Mouse (Mus musculus): ENCODE results near the gene Rtn4rl2. TPM values are rescaled to one million over a fixed set of nuclear protein-coding genes. Genes with fewer than 3 reads are reported as not detected.
"Not testable (repeated sequence)": the region's sequence is repeated elsewhere in the genome, so short reads cannot be mapped to it uniquely, and the experiment has no call there.

The Rtn4rl2 gene
- polyA plus RNA-seq (2015; fragmentation: Nextera tagmentation; extraction: Ambion mirVana) = 0.85 and 0.91 TPM in 2 replicates

DNA sequence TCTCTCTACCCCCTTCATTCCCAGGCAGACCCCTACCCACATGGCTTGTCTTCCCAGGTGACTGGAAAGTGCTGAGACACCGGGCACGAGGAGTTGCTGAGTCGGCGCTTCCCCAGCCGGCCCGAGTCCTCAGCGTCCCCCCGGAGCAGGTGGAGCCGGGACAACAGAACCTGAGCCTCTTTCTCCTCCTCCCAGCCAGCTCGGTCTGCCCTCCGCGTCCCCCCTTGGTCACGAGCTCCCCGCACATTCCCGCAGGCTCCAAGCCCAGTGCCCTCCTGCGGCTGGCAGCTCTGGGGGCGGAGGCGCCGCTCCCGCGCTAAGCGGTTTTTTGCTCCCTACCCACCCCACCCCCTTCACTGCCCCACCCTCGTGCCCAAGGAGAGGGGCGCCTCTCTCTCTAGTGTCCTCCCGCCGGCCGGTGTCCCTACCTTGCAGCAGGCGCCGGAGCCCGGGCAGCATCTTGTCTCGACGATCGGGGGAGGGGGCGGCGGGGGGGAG is at the start of gene Rtn4rl2:
Gene Rtn4rl2, minus strand, starts transcription at position 477 of the 498 bp plus-strand sequence.
- Histone ChIP-seq H3K4me2 (peak within 1 kb of the TSS; percentile 84), H3K27me3 (replicated peaks) (peaks cover 73% of the 10 kb centered on the region), H3K4me3 (replicated peaks) (peak within 1 kb of the TSS; percentile 49), H3K36me3 (no peaks in the 10 kb centered on the region), H3K4me1 (peaks cover 28% of the 10 kb centered on the region), H3K9me3 (no peaks in the 10 kb centered on the region), H3K9ac (no peak within 1 kb of the TSS), H3K27ac (no peak within 1 kb of the TSS)
- no peak for ATAC-seq (ENCODE audit: insufficient read depth, low FRiP score, low read depth)
- under 1% methylated on average over 34 of the region's 35 CpGs for WGBS

DNA sequence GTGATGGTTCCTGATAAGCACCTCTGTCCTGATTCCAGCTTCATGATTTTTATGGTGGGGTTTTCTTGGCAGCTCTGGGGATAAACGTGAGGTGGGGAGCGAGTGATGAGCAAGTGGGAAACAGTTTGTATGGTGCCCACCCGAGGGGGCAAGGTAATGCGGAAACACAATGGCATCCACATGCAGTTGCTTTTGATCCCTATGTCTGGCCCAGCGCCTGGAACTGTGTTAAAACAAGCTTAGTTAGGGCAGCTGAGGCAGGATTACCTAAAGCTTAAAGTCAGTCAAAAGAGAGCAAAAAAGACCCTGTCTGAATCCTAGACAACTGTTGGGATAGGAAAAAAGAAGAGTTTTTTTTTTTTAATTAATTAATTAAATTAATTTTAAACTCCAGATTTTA is 48.6 kb upstream of the Rtn4rl2 start:
- 87% methylated on average over 5 of the region's 5 CpGs for WGBS
- H3K27ac ChIP-seq = no peak overlapping the region
- no peak overlapping the region for H3K4me3 ChIP-seq (replicated peaks)
- no peak overlapping the region for H3K4me2 ChIP-seq
- H3K27me3 ChIP-seq (replicated peaks) = no peaks in the 10 kb centered on the region
- H3K9ac ChIP-seq = no peak overlapping the region
- peaks cover 9% of the 10 kb centered on the region; the same call in 1 of the 2 replicates for H3K4me1 ChIP-seq
- ATAC-seq (ENCODE audit: insufficient read depth, low FRiP score, low read depth) = no peak
- H3K9me3 ChIP-seq = no peaks in the 10 kb centered on the region
- no peaks in the 10 kb centered on the region for H3K36me3 ChIP-seq

DNA sequence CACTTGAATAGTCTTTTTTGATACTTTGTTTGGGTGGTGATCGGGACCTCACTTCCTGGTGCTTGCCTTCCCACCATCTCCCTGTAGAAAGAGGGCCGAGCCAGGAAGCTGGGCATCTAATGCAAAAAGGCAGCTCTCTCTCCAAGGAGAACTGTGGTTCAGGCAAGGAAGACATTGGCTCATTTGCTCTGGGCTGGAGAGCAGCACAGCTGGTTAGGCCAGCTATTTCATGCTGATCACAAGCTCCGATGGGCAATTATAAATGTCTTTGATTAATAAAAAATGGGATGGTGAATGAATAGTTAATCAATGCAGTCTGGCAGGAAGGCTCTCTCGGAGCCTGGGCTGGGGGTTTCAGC is 48.1 kb upstream of the Rtn4rl2 start:
- Histone ChIP-seq H3K4me2 (no peak overlapping the region), H3K9me3 (no peaks in the 10 kb centered on the region), H3K9ac (no peak overlapping the region), H3K36me3 (no peaks in the 10 kb centered on the region), H3K4me3 (replicated peaks) (no peak overlapping the region), H3K4me1 (peaks cover 9% of the 10 kb centered on the region; the same call in 1 of the 2 replicates), H3K27ac (no peak overlapping the region), H3K27me3 (replicated peaks) (no peaks in the 10 kb centered on the region)
- WGBS = 64% methylated on average over 4 of the region's 4 CpGs
- no peak for ATAC-seq (ENCODE audit: insufficient read depth, low FRiP score, low read depth)

- H3K9me3 ChIP-seq = no peaks in the 10 kb centered on the region
- no peak overlapping the region for H3K4me3 ChIP-seq (replicated peaks)
- no peak for ATAC-seq (ENCODE audit: insufficient read depth, low FRiP score, low read depth)
- WGBS = 74% methylated on average over 8 of the region's 8 CpGs
- peaks cover 9% of the 10 kb centered on the region; the same call in 1 of the 2 replicates for H3K4me1 ChIP-seq
- H3K27ac ChIP-seq = no peak overlapping the region
- no peaks in the 10 kb centered on the region for H3K27me3 ChIP-seq (replicated peaks)
- H3K9ac ChIP-seq = no peak overlapping the region
- no peaks in the 10 kb centered on the region for H3K36me3 ChIP-seq
- no peak overlapping the region for H3K4me2 ChIP-seq
Observed at GRCm38 (mm10) chr2:84933992-84934648, 47.6 kb upstream of the Rtn4rl2 start.

DNA sequence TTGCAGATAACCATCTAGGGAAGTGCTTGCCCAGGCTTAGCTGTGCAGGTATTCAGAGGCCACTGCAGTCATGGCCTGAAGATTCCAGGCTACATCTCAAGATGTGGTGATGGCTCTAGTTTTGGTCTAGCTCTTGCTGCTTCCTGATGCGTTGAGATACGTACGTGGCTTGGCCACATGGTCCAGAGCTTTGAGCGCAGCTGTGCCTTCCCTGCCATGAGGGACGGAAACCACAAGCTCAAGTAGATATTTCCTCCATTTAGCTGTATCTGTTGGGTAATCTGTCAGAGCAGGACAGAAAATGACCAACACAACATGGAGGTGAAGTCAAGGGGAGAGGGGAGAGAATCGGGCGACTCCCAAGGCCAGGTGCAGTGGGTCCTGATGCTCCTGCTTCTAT is 43.7 kb upstream of the Rtn4rl2 start:
- no peak overlapping the region for H3K4me3 ChIP-seq (replicated peaks)
- 88% methylated on average over 7 of the region's 7 CpGs for WGBS
- no peak overlapping the region for H3K4me2 ChIP-seq
- no peak for ATAC-seq (ENCODE audit: insufficient read depth, low FRiP score, low read depth)
- H3K9ac ChIP-seq = no peak overlapping the region
- H3K9me3 ChIP-seq = no peaks in the 10 kb centered on the region
- H3K27me3 ChIP-seq (replicated peaks) = no peaks in the 10 kb centered on the region
- H3K4me1 ChIP-seq = no peaks in the 10 kb centered on the region
- H3K36me3 ChIP-seq = no peaks in the 10 kb centered on the region
- no peak overlapping the region for H3K27ac ChIP-seq

DNA sequence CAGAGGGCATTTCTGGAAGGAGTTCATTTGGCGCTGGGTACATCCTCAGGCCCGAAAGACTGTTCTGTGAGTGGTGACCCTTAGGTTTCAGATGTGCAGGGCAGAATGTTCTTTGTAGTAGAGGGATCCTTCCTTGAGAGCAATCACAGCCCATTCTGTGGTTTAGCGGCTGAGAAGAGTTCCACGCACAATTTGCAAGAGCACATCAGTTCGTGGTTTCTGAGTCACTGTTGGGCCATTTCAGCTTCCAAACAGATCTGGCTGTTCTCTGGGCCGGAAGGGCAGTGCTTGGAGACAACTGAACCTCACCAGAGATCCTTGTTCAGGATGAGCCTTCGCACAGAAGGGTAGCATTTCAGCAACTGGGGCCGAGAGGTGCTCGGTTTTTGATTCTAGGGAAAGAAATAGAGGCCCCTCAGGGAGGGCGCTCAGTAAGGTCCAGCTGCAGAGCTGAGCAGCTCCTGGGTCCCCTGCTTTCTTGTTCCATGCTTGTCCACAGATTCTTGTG is 33.1 kb upstream of the Rtn4rl2 start:
- no peaks in the 10 kb centered on the region for H3K27me3 ChIP-seq (replicated peaks)
- H3K27ac ChIP-seq = no peak overlapping the region
- H3K4me3 ChIP-seq (replicated peaks) = no peak overlapping the region
- H3K4me2 ChIP-seq = no peak overlapping the region
- WGBS = 83% methylated on average over 10 of the region's 10 CpGs
- peaks cover 6% of the 10 kb centered on the region for H3K4me1 ChIP-seq
- H3K36me3 ChIP-seq = no peaks in the 10 kb centered on the region
- H3K9me3 ChIP-seq = no peaks in the 10 kb centered on the region
- no peak for ATAC-seq (ENCODE audit: insufficient read depth, low FRiP score, low read depth)
- no peak overlapping the region for H3K9ac ChIP-seq

DNA sequence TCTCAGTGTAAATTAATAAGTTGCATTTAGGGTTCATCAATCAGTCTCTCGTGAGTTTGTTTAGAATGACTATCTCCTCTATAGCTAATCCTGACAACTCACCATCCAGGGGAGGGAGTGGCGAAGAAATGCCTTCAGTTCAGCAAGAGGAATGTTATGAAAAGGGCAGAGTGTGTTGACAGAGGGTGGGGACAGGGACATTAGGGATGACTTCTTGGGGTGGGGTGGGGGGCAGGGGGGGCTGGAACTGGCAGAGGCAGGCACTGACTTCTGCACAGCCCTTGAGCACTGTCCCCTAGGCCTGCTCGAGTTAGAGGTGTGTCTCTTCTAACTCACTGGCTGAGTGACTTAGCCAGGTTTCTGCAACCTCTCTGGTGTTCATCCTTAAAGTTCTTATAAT is 31.7 kb upstream of the Rtn4rl2 start:
- ATAC-seq (ENCODE audit: insufficient read depth, low FRiP score, low read depth) = no peak
- H3K36me3 ChIP-seq = no peaks in the 10 kb centered on the region
- H3K4me1 ChIP-seq = peaks cover 6% of the 10 kb centered on the region
- 34% methylated on average over 3 of the region's 3 CpGs for WGBS
- H3K4me2 ChIP-seq = no peak overlapping the region
- no peaks in the 10 kb centered on the region for H3K9me3 ChIP-seq
- no peak overlapping the region for H3K9ac ChIP-seq
- no peak overlapping the region for H3K27ac ChIP-seq
- no peak overlapping the region for H3K4me3 ChIP-seq (replicated peaks)
- no peaks in the 10 kb centered on the region for H3K27me3 ChIP-seq (replicated peaks)

GRCm38 (mm10) chr2:84916548-84917320 is 30.2 kb upstream of the Rtn4rl2 start:
- Histone ChIP-seq H3K27me3 (replicated peaks) (no peaks in the 10 kb centered on the region), H3K36me3 (no peaks in the 10 kb centered on the region), H3K4me2 (no peak overlapping the region), H3K4me1 (peaks cover 6% of the 10 kb centered on the region), H3K27ac (no peak overlapping the region), H3K9ac (no peak overlapping the region), H3K9me3 (no peaks in the 10 kb centered on the region), H3K4me3 (replicated peaks) (no peak overlapping the region)
- ATAC-seq (ENCODE audit: insufficient read depth, low FRiP score, low read depth) = no peak
- 44% methylated on average over 8 of the region's 8 CpGs for WGBS

DNA sequence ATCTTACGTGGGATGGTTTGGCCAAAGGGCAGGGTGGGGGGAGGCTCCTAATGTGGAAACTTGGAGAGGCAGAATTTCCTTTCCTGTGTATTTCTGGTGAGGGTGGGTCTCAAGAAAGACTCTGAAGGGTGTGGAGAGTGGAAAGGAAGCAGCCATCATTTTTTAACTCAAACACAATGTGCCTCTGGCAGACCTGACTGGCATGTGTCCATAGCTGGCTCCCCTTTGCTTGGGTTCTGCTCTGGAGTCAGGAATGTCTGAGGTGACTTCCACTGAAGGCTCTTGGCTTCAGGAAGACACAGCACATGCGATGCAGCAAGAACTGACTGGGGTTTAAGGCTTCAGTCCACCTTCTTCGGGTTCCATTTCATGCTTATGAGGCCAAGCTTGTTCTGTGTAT is 28.8 kb upstream of the Rtn4rl2 start:
- Histone ChIP-seq H3K4me1 (peaks cover 6% of the 10 kb centered on the region), H3K4me2 (no peak overlapping the region), H3K36me3 (no peaks in the 10 kb centered on the region), H3K27ac (no peak overlapping the region), H3K27me3 (replicated peaks) (no peaks in the 10 kb centered on the region), H3K9me3 (no peaks in the 10 kb centered on the region), H3K4me3 (replicated peaks) (no peak overlapping the region), H3K9ac (no peak overlapping the region)
- ATAC-seq (ENCODE audit: insufficient read depth, low FRiP score, low read depth) = no peak
- 77% methylated on average over 3 of the region's 3 CpGs for WGBS

- no peaks in the 10 kb centered on the region for H3K27me3 ChIP-seq (replicated peaks)
- no peaks in the 10 kb centered on the region for H3K36me3 ChIP-seq
- H3K27ac ChIP-seq = no peak overlapping the region
- no peak overlapping the region for H3K4me2 ChIP-seq
- peaks cover 6% of the 10 kb centered on the region for H3K4me1 ChIP-seq
- no peak for ATAC-seq (ENCODE audit: insufficient read depth, low FRiP score, low read depth)
- H3K4me3 ChIP-seq (replicated peaks) = no peak overlapping the region
- H3K9me3 ChIP-seq = no peaks in the 10 kb centered on the region
- 53% methylated on average over 5 of the region's 5 CpGs for WGBS
- H3K9ac ChIP-seq = no peak overlapping the region
Observed at GRCm38 (mm10) chr2:84913881-84914280, 27.4 kb upstream of the Rtn4rl2 start.

DNA sequence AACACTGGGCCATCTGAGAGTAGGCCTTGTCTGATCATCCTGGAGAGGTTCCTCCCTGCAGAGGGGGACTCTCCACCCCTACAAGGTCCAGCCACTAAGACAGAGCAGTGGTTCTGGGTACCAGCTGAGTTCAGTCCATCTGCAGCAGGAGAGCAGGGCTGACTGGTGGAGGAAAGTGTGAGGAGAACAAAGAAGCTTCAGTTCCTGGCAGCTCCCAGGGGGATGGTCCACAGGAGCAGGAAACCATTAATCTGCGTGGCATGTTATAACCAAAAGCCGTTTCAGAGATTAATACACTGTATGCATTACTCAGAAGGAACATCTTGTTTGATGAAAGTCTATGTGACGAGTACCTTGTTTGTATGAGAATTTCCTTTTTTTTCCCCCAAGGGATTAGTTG is 26.2 kb upstream of the Rtn4rl2 start:
- H3K36me3 ChIP-seq = no peaks in the 10 kb centered on the region
- no peaks in the 10 kb centered on the region for H3K27me3 ChIP-seq (replicated peaks)
- H3K27ac ChIP-seq = no peak overlapping the region
- H3K4me3 ChIP-seq (replicated peaks) = no peak overlapping the region
- WGBS = 25% methylated on average over 3 of the region's 3 CpGs
- H3K9me3 ChIP-seq = no peaks in the 10 kb centered on the region
- no peak overlapping the region for H3K9ac ChIP-seq
- H3K4me2 ChIP-seq = no peak overlapping the region
- peaks cover 6% of the 10 kb centered on the region for H3K4me1 ChIP-seq
- peak; percentile 59; the same call in 1 of the 2 replicates for ATAC-seq (ENCODE audit: insufficient read depth, low FRiP score, low read depth)

DNA sequence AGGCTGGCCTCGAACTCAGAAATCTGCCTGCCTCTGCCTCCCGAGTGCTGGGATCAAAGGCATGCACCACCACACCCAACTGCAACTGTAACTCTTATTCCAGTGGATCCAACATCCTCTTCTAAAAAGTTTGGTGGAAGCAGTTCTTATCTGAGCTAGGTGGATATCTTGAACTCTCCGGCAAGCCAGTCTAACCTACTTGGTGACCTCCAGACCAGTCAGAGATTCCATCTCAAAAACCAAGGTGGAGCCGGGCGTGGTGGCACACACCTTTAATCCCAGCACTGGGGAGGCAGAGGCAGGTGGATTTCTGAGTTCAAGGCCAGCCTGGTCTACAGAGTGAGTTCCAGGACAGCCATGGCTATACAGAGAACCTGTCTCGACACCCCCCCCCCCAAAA is 10.2 kb upstream of the Rtn4rl2 start:
- not testable (repeated sequence) for H3K36me3 ChIP-seq; H3K27ac ChIP-seq; H3K4me1 ChIP-seq; H3K4me3 ChIP-seq (replicated peaks); ATAC-seq (ENCODE audit: insufficient read depth, low FRiP score, low read depth); H3K9ac ChIP-seq; H3K9me3 ChIP-seq; H3K27me3 ChIP-seq (replicated peaks); H3K4me2 ChIP-seq
- 89% methylated on average over 6 of the region's 6 CpGs for WGBS

All from stomach, embryonic 15.5 days (tissue).